Mouse (Mus musculus) neural tube, embryonic 13.5 days (tissue): ENCODE data around the gene B3glct. TPM values are rescaled to one million over a fixed set of nuclear protein-coding genes. Genes with fewer than 3 reads are reported as not detected.

ENCODE experiments used
- ATAC-seq: fragments of 200-750 bp; cut with Nextera tagmentation; 2 replicates; pipeline ENCODE4 v1.8.0; 2017; ENCODE audit warnings: low read depth, mild to moderate bottlenecking, moderate TSS enrichment, moderate library complexity
- H3K27ac ChIP-seq: fragments of 300-500 bp; sonication (generic); replicated peaks from 2 replicates; pipeline ENCODE4 v1.5.1; 2015; ENCODE audit warnings: moderate library complexity, mild to moderate bottlenecking, inconsistent platforms
- H3K27me3 ChIP-seq: fragments of 300-500 bp; sonication (generic); 2 replicates; pipeline ENCODE4 v1.6.1; 2015; ENCODE audit warnings: mild to moderate bottlenecking, inconsistent platforms
- H3K36me3 ChIP-seq: fragments of 300-500 bp; sonication (generic); 2 replicates; pipeline ENCODE4 v1.6.1; 2015; ENCODE audit warnings: mild to moderate bottlenecking, inconsistent platforms
- H3K4me1 ChIP-seq: fragments of 300-500 bp; sonication (generic); replicated peaks from 2 replicates; pipeline ENCODE4 v1.6.1; 2015; ENCODE audit warnings: inconsistent platforms
- H3K4me2 ChIP-seq: fragments of 300-500 bp; sonication (generic); 2 replicates; pipeline ENCODE4 v1.6.1; 2015; ENCODE audit warnings: inconsistent platforms, mild to moderate bottlenecking, moderate library complexity
- H3K4me3 ChIP-seq: fragments of 300-500 bp; sonication (generic); 2 replicates; pipeline ENCODE4 v1.5.1; 2015; ENCODE audit warnings: mild to moderate bottlenecking, inconsistent platforms
- H3K9ac ChIP-seq: fragments of 300-500 bp; sonication (generic); 2 replicates; pipeline ENCODE4 v1.6.1; 2015; ENCODE audit warnings: moderate library complexity, mild to moderate bottlenecking, inconsistent platforms
- H3K9me3 ChIP-seq: fragments of 300-500 bp; sonication (generic); 2 replicates; pipeline ENCODE4 v1.6.1; 2016; ENCODE audit warnings: inconsistent platforms
- WGBS: fragments of 180-500 bp; shearing (Covaris S2); methylation state at CpG from one replicate; pipeline ENCODE4 v1.1.7; 2015; 5-methylcytosine and 5-hydroxymethylcytosine counted together
- polyA plus RNA-seq: library from polyadenylated mRNA; unstranded; fragments of >200 nt; fragmentation: Nextera tagmentation; extraction: Ambion mirVana; gene quantifications from 2 replicates; pipeline ENCODE4 v1.2.1, GENCODE M21; 2015

B3glct gene
- polyA plus RNA-seq, 1 experiment from 2014 or later: 16.1 TPM

- Histone ChIP-seq H3K4me3 (peak overlapping the region; percentile 71), H3K36me3 (no peaks in the 10 kb centered on the region), H3K9ac (peak overlapping the region; percentile 84), H3K4me1 (peaks cover 12% of the 10 kb centered on the region), H3K27me3 (no peaks in the 10 kb centered on the region), H3K27ac (no peak overlapping the region), H3K4me2 (peak overlapping the region; percentile 72), H3K9me3 (no peaks in the 10 kb centered on the region)
- 8% methylated on average over 12 of the region's 12 CpGs for WGBS
- ATAC-seq: peak; percentile 22
Measured at GRCm38 (mm10) chr5:149679362-149679761, 1.3 kb downstream of the B3glct start.

- WGBS: 56% methylated on average over 7 of the region's 7 CpGs
- peak overlapping the region; percentile 72 for H3K4me2 ChIP-seq
Measured at GRCm38 (mm10) chr5:149679886-149680285, 1.9 kb downstream of the B3glct start.

GRCm38 (mm10) chr5:149680946-149681345 is 2.9 kb downstream of the B3glct start:
- 39% methylated on average over 5 of the region's 5 CpGs for WGBS

More at GRCm38 (mm10) chr5:149679886-149680285, 1.9 kb downstream of the B3glct start:
- H3K27ac ChIP-seq: no peak overlapping the region
- no peak for ATAC-seq
- 0 out of 2 replicates have a peak overlapping the region, but pooled peaks have one; percentile 71 for H3K4me3 ChIP-seq
- H3K9me3 ChIP-seq: no peaks in the 10 kb centered on the region
- H3K27me3 ChIP-seq: no peaks in the 10 kb centered on the region
- H3K36me3 ChIP-seq: no peaks in the 10 kb centered on the region
- peaks cover 12% of the 10 kb centered on the region for H3K4me1 ChIP-seq
- no peak overlapping the region for H3K9ac ChIP-seq

GRCm38 (mm10) chr5:149689860-149690259 is 11.8 kb downstream of the B3glct start:
- 79% methylated on average over 5 of the region's 5 CpGs for WGBS
- H3K36me3 ChIP-seq: no peaks in the 10 kb centered on the region
- no peaks in the 10 kb centered on the region for H3K27me3 ChIP-seq
- H3K4me3 ChIP-seq: no peak overlapping the region
- ATAC-seq: no peak
- H3K27ac ChIP-seq: no peak overlapping the region
- no peak overlapping the region for H3K4me2 ChIP-seq
- no peaks in the 10 kb centered on the region for H3K4me1 ChIP-seq
- no peaks in the 10 kb centered on the region for H3K9me3 ChIP-seq
- no peak overlapping the region for H3K9ac ChIP-seq

More at GRCm38 (mm10) chr5:149680946-149681345, 2.9 kb downstream of the B3glct start:
- Histone ChIP-seq H3K4me1 (peaks cover 12% of the 10 kb centered on the region), H3K36me3 (no peaks in the 10 kb centered on the region), H3K9ac (no peak overlapping the region), H3K27me3 (no peaks in the 10 kb centered on the region), H3K4me3 (no peak overlapping the region), H3K27ac (no peak overlapping the region), H3K4me2 (no peak overlapping the region), H3K9me3 (no peaks in the 10 kb centered on the region)
- no peak for ATAC-seq

GRCm38 (mm10) chr5:149692548-149692947 is 14.5 kb downstream of the B3glct start:
- Histone ChIP-seq H3K27ac (no peak overlapping the region), H3K9me3 (no peaks in the 10 kb centered on the region; the same call in 1 of the 2 replicates), H3K4me1 (no peaks in the 10 kb centered on the region), H3K4me3 (no peak overlapping the region), H3K9ac (no peak overlapping the region), H3K27me3 (no peaks in the 10 kb centered on the region), H3K4me2 (no peak overlapping the region), H3K36me3 (0 out of 2 replicates have a peak, but pooled peaks cover 6% of the 10 kb centered on the region)
- 78% methylated on average over 11 of the region's 11 CpGs for WGBS
- ATAC-seq: no peak

- Histone ChIP-seq H3K4me1 (no peaks in the 10 kb centered on the region), H3K4me3 (no peak overlapping the region), H3K9ac (no peak overlapping the region), H3K36me3 (0 out of 2 replicates have a peak, but pooled peaks cover 6% of the 10 kb centered on the region), H3K27me3 (no peaks in the 10 kb centered on the region), H3K4me2 (no peak overlapping the region), H3K9me3 (no peaks in the 10 kb centered on the region; the same call in 1 of the 2 replicates), H3K27ac (no peak overlapping the region)
- ATAC-seq: no peak
- 84% methylated on average over 2 of the region's 2 CpGs for WGBS
Measured at GRCm38 (mm10) chr5:149693200-149693599, 15.2 kb downstream of the B3glct start.

- Histone ChIP-seq H3K4me1 (no peaks in the 10 kb centered on the region), H3K9ac (no peak overlapping the region), H3K27ac (no peak overlapping the region), H3K27me3 (no peaks in the 10 kb centered on the region), H3K9me3 (no peaks in the 10 kb centered on the region; the same call in 1 of the 2 replicates), H3K4me2 (no peak overlapping the region), H3K4me3 (no peak overlapping the region), H3K36me3 (0 out of 2 replicates have a peak, but pooled peaks cover 6% of the 10 kb centered on the region)
- WGBS: 81% methylated on average over 3 of the region's 3 CpGs
- ATAC-seq: no peak
Measured at GRCm38 (mm10) chr5:149693968-149694367, 15.9 kb downstream of the B3glct start.

- Histone ChIP-seq H3K27me3 (no peaks in the 10 kb centered on the region), H3K4me2 (no peak overlapping the region), H3K9ac (no peak overlapping the region), H3K36me3 (0 out of 2 replicates have a peak, but pooled peaks cover 6% of the 10 kb centered on the region), H3K9me3 (no peaks in the 10 kb centered on the region; the same call in 1 of the 2 replicates), H3K4me1 (no peaks in the 10 kb centered on the region), H3K27ac (no peak overlapping the region), H3K4me3 (no peak overlapping the region)
- 83% methylated on average over 18 of the region's 18 CpGs for WGBS
- ATAC-seq: no peak
Measured at GRCm38 (mm10) chr5:149695077-149695750, 17.2 kb downstream of the B3glct start.

GRCm38 (mm10) chr5:149702770-149703169 is 24.7 kb downstream of the B3glct start:
- Histone ChIP-seq H3K4me2 (no peak overlapping the region), H3K36me3 (0 out of 2 replicates have a peak, but pooled peaks cover 1% of the 10 kb centered on the region), H3K27ac (no peak overlapping the region), H3K9ac (no peak overlapping the region), H3K4me3 (no peak overlapping the region), H3K27me3 (no peaks in the 10 kb centered on the region), H3K9me3 (no peaks in the 10 kb centered on the region), H3K4me1 (no peaks in the 10 kb centered on the region)
- no peak for ATAC-seq

GRCm38 (mm10) chr5:149711545-149711944 is 33.5 kb downstream of the B3glct start:
- H3K27ac ChIP-seq: no peak overlapping the region
- peaks cover 26% of the 10 kb centered on the region for H3K4me1 ChIP-seq
- 97% methylated on average over 4 of the region's 4 CpGs for WGBS
- ATAC-seq: no peak
- peaks cover 14% of the 10 kb centered on the region for H3K36me3 ChIP-seq
- H3K9me3 ChIP-seq: no peaks in the 10 kb centered on the region
- no peak overlapping the region for H3K4me3 ChIP-seq
- H3K4me2 ChIP-seq: no peak overlapping the region
- no peak overlapping the region for H3K9ac ChIP-seq
- H3K27me3 ChIP-seq: no peaks in the 10 kb centered on the region

GRCm38 (mm10) chr5:149713170-149713774 is 35.2 kb downstream of the B3glct start:
- peak overlapping the region; percentile 18; the same call in 1 of the 2 replicates for H3K4me2 ChIP-seq
- no peaks in the 10 kb centered on the region for H3K9me3 ChIP-seq
- H3K27ac ChIP-seq: peak overlapping the region; percentile 74
- no peak overlapping the region for H3K4me3 ChIP-seq
- no peaks in the 10 kb centered on the region for H3K27me3 ChIP-seq
- ATAC-seq: no peak
- WGBS: 47% methylated on average over 11 of the region's 11 CpGs
- H3K9ac ChIP-seq: no peak overlapping the region
- H3K36me3 ChIP-seq: peaks cover 8% of the 10 kb centered on the region
- peaks cover 26% of the 10 kb centered on the region for H3K4me1 ChIP-seq

GRCm38 (mm10) chr5:149713834-149714233 is 35.8 kb downstream of the B3glct start:
- H3K9ac ChIP-seq: peak overlapping the region; percentile 34; the same call in 1 of the 2 replicates
- peak overlapping the region; percentile 18; the same call in 1 of the 2 replicates for H3K4me2 ChIP-seq
- H3K36me3 ChIP-seq: peaks cover 4% of the 10 kb centered on the region
- no peak for ATAC-seq
- H3K27me3 ChIP-seq: no peaks in the 10 kb centered on the region
- H3K27ac ChIP-seq: peak overlapping the region; percentile 74
- peaks cover 26% of the 10 kb centered on the region for H3K4me1 ChIP-seq
- no peak overlapping the region for H3K4me3 ChIP-seq
- no peaks in the 10 kb centered on the region for H3K9me3 ChIP-seq
- WGBS: 67% methylated on average over 16 of the region's 16 CpGs
